Mouse (Mus musculus) ES-E14 (cell line): ENCODE measurements around the gene Ndufa5.

ENCODE experiments used
- HCFC1 ChIP-seq: IDR thresholded peaks from 2 replicates; pipeline ENCODE4 v1.6.1; 2012; ENCODE audit warnings: low read length, inconsistent platforms, borderline replicate concordance; ENCODE audit not compliant: insufficient read depth
- MAFK ChIP-seq: IDR thresholded peaks from 2 replicates; pipeline ENCODE4 v1.6.1; 2014; ENCODE audit warnings: mild to moderate bottlenecking, low read depth, low read length, inconsistent platforms; ENCODE audit not compliant: insufficient read depth
- ZC3H11A ChIP-seq: IDR thresholded peaks from 2 replicates; pipeline ENCODE4 v1.6.1; 2012; ENCODE audit warnings: low read depth, mild to moderate bottlenecking, inconsistent platforms, low read length, borderline replicate concordance
- ZNF384 ChIP-seq: IDR thresholded peaks from 2 replicates; pipeline ENCODE4 v1.6.1; 2012; ENCODE audit warnings: low read depth, low read length, inconsistent platforms

DNA sequence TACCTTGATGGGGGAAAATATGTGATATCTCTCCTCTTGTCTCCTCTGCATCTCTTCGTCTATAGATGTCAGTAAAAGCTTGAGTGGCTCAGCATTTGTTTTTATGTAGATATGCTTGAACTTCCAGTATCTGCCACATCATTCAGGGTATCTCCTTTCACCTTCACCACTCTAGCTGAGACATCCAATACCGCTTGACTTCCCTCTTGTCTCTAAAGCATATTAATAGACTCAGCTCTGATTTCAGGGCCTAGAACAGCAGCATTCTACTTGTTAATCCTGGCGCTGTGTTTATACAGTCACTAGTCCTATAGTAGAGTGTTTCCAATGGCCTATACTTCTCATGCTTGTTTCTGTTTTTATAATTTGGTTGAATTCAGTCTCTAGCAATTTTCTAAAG lies 5.0 kb upstream of the Ndufa5 start:
- TF ChIP-seq MAFK (no peak), HCFC1 (no peak), ZNF384 (no peak), ZC3H11A (no peak)
